Mouse (Mus musculus): ENCODE measurements around the gene Rabl6.
A peak's percentile ranks its signal among the peaks of the same experiment; 100 is the strongest.
"Not testable (repeated sequence)": the region's sequence is repeated elsewhere in the genome, so short reads cannot be mapped to it uniquely, and the experiment has no call there.

The Rabl6 gene

GRCm38 (mm10) chr2:25574579-25575431 lies 33.5 kb downstream of the Rabl6 start, which contains the start of the genes Mamdc4 and Phpt1:
TSS of gene Mamdc4 (minus strand) at chr2:25574845.
TSS of gene Phpt1 (minus strand) at chr2:25575224.
- peak; percentile 97 for DNase-seq

GRCm38 (mm10) chr2:25574136-25574535 lies 34.2 kb downstream of the Rabl6 start:
- DNase-seq, result no peak

GRCm38 (mm10) chr2:25573068-25573467 lies 35.3 kb downstream of the Rabl6 start:
- DNase-seq, result peak; percentile 59

GRCm38 (mm10) chr2:25571221-25571620 lies 37.1 kb downstream of the Rabl6 start:
- DNase-seq, result peak; percentile 28

GRCm38 (mm10) chr2:25569323-25569722 lies 39.0 kb downstream of the Rabl6 start:
- no peak for DNase-seq

- DNase-seq, result no peak
Observed at GRCm38 (mm10) chr2:25568473-25569019, 39.8 kb downstream of the Rabl6 start.

GRCm38 (mm10) chr2:25566558-25566957 lies 41.8 kb downstream of the Rabl6 start:
- no peak for DNase-seq

- DNase-seq, result no peak
Observed at GRCm38 (mm10) chr2:25565741-25566140, 42.6 kb downstream of the Rabl6 start.

- DNase-seq, result peak; percentile 88
Observed at GRCm38 (mm10) chr2:25561946-25562345, 46.4 kb downstream of the Rabl6 start.

GRCm38 (mm10) chr2:25560551-25560950 lies 47.8 kb downstream of the Rabl6 start:
- no peak for DNase-seq

GRCm38 (mm10) chr2:25558774-25559173 lies 49.5 kb downstream of the Rabl6 start:
- DNase-seq, result no peak

- DNase-seq, result no peak
Observed at GRCm38 (mm10) chr2:25557964-25558360, 50.4 kb downstream of the Rabl6 start.

GRCm38 (mm10) chr2:25557221-25557963 lies 50.9 kb downstream of the Rabl6 start, which contains the start of gene Edf1:
TSS of gene Edf1 (plus strand) at chr2:25557847.
- peak; percentile 92 for DNase-seq

GRCm38 (mm10) chr2:25556296-25556695 lies 52.0 kb downstream of the Rabl6 start:
- DNase-seq, result peak; percentile 47

GRCm38 (mm10) chr2:25555479-25555878 lies 52.8 kb downstream of the Rabl6 start:
- peak; percentile 44 for DNase-seq

GRCm38 (mm10) chr2:25553171-25553786 lies 55.0 kb downstream of the Rabl6 start:
- DNase-seq, result not testable (repeated sequence)

GRCm38 (mm10) chr2:25551186-25551585 lies 57.1 kb downstream of the Rabl6 start:
- peak; percentile 79 for DNase-seq

GRCm38 (mm10) chr2:25549021-25549991 lies 59.0 kb downstream of the Rabl6 start:
- no peak for DNase-seq

GRCm38 (mm10) chr2:25546811-25547491 lies 61.4 kb downstream of the Rabl6 start, which contains the start of gene Traf2:
TSS of gene Traf2 (minus strand) at chr2:25546940.
- peak; percentile 98 for DNase-seq

GRCm38 (mm10) chr2:25545996-25546810 lies 62.1 kb downstream of the Rabl6 start:
- DNase-seq, result peak; percentile 46
